Mouse (Mus musculus): ENCODE measurements around the gene Daam1. TPM values are rescaled to one million over a fixed set of nuclear protein-coding genes. Genes with fewer than 3 reads are reported as not detected.

Daam1 gene
- total RNA-seq (2021), result 10 to 100 TPM; 86.0 to 97.4 TPM

GRCm38 (mm10) chr12:71830607-71831257 lies at the start of gene Daam1:
Daam1 (plus strand) TSS chr12:71831078.
- intact Hi-C loops (cut with DNase I), result loop anchor here (5.0 to 10.0 kb wide), 2 partner anchors 147 to 214 kb away; no protein-coding TSS in a partner anchor
- DNase-seq (ENCODE audit: extremely low spot score in 1 of 2, low spot score in 2 of 2), result peak; percentile 94 to 98

DNA sequence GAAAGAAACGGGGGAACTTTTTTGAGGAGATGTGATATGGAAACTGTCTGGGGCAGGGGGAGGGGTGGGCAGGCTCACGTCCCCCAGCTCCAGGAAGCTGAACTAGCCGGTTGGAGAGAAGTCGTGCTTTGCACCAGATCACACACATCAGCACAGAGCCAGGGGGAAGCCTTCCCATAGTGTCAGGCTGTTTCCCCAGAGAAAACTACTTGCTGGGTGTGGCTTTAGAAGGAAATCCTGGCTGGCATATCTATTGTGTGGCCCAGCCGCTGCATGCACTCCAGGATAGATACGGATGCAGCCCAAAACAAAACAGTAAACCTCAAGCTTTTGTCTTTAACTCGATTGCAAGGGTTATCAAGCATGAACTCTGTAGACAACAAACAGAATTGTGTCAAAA lies 49.7 kb upstream of the Daam1 start:
- DNase-seq (ENCODE audit: extremely low spot score in 1 of 2, low spot score in 2 of 2), result peak in 1 of 2 experiments; percentile 26
- intact Hi-C loops (cut with DNase I), result no loop called here

- intact Hi-C loops (cut with DNase I), result no loop called here
- DNase-seq (ENCODE audit: extremely low spot score in 1 of 2, low spot score in 2 of 2), result no peak
Observed at GRCm38 (mm10) chr12:71783970-71784369, 46.9 kb upstream of the Daam1 start.

DNA sequence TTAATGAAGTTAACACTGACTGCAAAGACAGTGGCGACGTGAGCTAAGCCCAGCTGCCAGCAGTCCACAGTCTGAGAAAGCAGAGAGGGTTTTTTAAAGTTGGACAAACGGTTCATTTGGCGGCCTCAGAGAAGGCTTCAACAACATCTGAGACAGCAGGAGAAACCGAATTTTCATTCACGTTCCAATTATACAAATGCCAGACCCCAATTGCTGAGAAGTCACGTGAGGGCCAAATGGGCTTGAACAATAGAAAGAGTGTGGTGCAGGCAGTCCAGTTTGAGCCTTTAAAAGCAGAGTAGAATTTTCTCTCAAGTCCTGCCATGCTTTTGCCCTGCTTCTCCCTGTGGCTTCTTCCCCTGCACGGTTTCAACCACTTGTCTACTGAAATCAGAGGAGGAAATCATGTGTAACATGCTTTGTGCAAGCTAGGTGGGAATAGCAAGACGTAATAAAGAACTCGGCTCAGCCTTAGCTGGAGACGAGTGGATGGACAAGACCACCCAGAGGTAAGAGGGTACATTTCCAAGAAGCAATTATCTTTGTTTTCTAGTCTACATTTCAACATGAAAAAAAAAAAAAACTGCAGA lies 46.1 kb upstream of the Daam1 start:
- intact Hi-C loops (cut with DNase I), result no loop called here
- DNase-seq (ENCODE audit: extremely low spot score in 1 of 2, low spot score in 2 of 2), result no peak

DNA sequence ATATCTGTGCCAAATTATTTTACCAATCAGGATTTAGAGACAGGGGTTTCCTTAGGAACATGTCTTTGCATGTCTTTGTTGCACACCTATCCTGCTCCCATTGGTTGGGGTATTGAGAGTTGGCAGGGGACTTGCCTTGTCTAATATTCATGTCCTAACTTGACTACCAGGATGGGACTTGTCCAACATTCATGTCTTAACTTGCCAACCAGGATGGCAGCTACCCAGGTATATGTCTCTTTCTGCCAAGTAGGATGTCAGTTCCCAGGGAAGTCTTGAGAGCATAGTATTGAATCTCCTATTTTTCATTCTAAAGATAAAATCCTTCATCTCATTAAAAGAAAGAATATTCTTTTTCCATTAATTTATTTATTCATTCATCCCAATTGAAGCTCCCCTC lies 44.4 kb upstream of the Daam1 start:
- intact Hi-C loops (cut with DNase I), result no loop called here
- DNase-seq (ENCODE audit: extremely low spot score in 1 of 2, low spot score in 2 of 2), result no peak

- no peak for DNase-seq (ENCODE audit: extremely low spot score in 1 of 2, low spot score in 2 of 2)
- intact Hi-C loops (cut with DNase I), result no loop called here
Observed at GRCm38 (mm10) chr12:71788791-71789190, 42.1 kb upstream of the Daam1 start.

GRCm38 (mm10) chr12:71790581-71790980 lies 40.3 kb upstream of the Daam1 start:
- no peak for DNase-seq (ENCODE audit: extremely low spot score in 1 of 2, low spot score in 2 of 2)
- intact Hi-C loops (cut with DNase I), result no loop called here

DNA sequence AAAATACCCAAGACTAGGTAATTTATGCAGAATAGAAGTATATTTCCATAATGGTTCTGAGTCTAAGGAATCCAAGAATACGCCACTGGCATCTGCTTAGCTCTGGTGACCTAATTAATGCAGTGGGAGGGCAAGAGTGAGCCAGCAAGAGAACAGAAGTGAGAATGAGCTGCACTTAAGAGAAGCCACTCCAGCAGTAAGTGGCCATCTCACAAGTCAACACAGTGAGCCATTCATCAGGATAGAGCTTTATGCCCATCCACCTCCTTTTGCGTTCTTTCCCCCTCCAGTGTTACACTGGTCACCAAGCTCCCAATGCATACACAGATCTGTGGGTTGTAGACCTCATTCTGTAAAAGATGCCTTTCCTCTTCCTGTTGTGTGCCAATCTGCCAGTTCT lies 37.8 kb upstream of the Daam1 start:
- no peak for DNase-seq (ENCODE audit: extremely low spot score in 1 of 2, low spot score in 2 of 2)
- intact Hi-C loops (cut with DNase I), result no loop called here

GRCm38 (mm10) chr12:71795626-71796025 lies 35.3 kb upstream of the Daam1 start:
- intact Hi-C loops (cut with DNase I), result no loop called here
- DNase-seq (ENCODE audit: extremely low spot score in 1 of 2, low spot score in 2 of 2), result no peak

DNA sequence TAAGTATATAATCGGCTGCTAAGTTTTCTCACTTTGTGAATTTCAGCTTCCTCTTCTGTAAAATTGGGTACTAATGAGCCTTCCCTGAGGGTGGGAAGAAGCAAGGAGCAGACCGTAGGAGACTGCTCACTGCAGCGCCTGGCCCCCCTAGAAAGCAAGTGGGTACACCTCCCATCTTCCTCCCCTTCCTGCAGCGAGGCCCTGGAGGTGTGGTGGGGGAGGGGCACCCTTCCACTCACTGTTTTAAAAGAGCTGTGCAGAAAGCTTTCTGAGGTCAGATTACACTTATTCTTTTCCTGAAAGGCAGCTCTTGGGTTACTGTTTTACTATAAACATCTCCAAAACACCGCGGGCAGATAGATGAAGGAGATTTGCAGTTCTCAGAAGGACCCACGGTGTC lies 34.4 kb upstream of the Daam1 start:
- peak in 1 of 2 experiments; percentile 48 for DNase-seq (ENCODE audit: extremely low spot score in 1 of 2, low spot score in 2 of 2)

GRCm38 (mm10) chr12:71807306-71807705 lies 23.6 kb upstream of the Daam1 start:
- intact Hi-C loops (cut with DNase I), result no loop called here
- DNase-seq (ENCODE audit: extremely low spot score in 1 of 2, low spot score in 2 of 2), result peak in 1 of 2 experiments; percentile 45

More for the DNA sequence above, 34.4 kb upstream of the Daam1 start:
- intact Hi-C loops (cut with DNase I), result no loop called here

DNA sequence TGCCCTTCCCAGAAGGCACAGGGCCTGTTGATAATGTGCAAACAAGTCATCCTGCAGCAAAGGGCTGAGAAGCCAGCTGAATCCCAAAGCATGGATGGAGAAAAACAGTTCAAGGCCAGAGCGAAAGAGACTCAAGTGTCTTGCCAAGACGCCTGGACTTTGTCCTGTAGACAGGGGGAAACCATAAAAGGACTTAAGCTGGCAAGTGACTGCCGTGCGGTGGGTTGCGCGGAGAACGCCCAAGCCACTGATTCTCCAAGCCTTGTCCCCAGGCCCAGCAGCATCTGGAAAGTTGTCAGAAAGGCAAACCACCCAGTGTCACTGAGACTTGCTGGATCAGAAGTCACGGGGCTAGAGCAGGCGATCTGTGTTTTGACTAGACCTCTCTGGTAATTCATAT lies 22.2 kb upstream of the Daam1 start:
- DNase-seq (ENCODE audit: extremely low spot score in 1 of 2, low spot score in 2 of 2), result no peak
- intact Hi-C loops (cut with DNase I), result no loop called here

DNA sequence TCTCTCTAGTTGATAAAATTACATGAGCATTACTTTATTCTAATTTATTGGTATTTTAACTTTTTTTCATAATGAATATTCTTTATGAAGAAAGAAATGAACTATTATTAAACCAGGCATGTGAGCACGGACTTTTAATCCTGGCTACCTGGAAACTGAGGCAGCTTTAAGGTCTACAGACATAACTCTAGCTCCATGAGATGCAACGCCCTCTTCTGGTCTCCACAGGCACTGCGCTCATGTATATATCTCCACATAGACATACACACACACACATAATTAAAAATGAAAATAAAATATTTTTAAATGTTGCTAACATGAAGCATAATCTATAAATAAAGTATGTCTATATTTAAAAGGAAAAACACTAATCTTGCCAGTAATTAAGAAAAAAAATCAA lies 21.3 kb upstream of the Daam1 start:
- DNase-seq (ENCODE audit: extremely low spot score in 1 of 2, low spot score in 2 of 2), result no peak
- intact Hi-C loops (cut with DNase I), result no loop called here

GRCm38 (mm10) chr12:71812567-71812966 lies 18.3 kb upstream of the Daam1 start:
- intact Hi-C loops (cut with DNase I), result no loop called here

DNA sequence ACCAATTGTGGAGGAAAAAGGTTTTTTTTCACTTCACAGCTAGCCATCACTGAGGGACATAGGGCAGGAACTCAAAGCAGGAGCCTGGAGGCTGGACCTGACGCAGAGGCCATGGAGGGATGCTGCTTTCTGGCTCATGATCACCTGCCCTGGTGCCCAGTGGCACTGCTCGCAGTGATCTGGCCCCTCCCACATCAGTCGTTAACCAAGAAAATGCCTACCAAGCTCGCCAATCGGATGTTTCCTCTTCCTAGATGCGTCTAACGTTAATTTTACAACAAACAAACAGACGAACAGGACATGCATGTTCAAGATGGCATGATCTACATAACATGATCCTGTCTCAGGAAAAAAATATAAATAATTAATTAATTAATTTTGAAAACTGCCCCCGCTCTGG lies 17.6 kb upstream of the Daam1 start:
- intact Hi-C loops (cut with DNase I), result no loop called here
- no peak for DNase-seq (ENCODE audit: extremely low spot score in 1 of 2, low spot score in 2 of 2)

More at GRCm38 (mm10) chr12:71812567-71812966, 18.3 kb upstream of the Daam1 start:
- DNase-seq (ENCODE audit: extremely low spot score in 1 of 2, low spot score in 2 of 2), result no peak

DNA sequence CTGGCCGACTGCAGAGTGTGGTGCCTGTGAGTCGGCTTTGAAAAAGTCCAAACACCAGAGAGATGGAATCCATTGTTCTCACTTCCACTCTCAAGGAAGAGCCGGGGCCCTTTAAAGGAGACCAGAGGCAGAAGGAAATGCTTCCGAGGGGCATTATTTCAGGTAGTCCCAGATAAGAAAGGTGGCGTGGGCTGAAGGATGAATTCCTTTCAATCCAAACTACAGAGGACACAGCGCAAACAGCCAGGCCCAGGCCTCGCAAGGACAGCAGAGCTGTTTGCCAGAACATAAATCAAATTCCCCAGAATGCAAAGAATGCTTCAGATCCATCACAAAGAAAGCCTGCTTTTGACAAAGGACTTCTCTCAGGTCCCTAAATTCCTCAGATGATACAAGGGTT lies 17.1 kb upstream of the Daam1 start:
- intact Hi-C loops (cut with DNase I), result no loop called here
- no peak for DNase-seq (ENCODE audit: extremely low spot score in 1 of 2, low spot score in 2 of 2)

- intact Hi-C loops (cut with DNase I), result no loop called here
Observed at GRCm38 (mm10) chr12:71820094-71820493, 10.8 kb upstream of the Daam1 start.

GRCm38 (mm10) chr12:71821272-71821671 lies 9.6 kb upstream of the Daam1 start:
- intact Hi-C loops (cut with DNase I), result no loop called here
- no peak for DNase-seq (ENCODE audit: extremely low spot score in 1 of 2, low spot score in 2 of 2)

More at GRCm38 (mm10) chr12:71820094-71820493, 10.8 kb upstream of the Daam1 start:
- no peak for DNase-seq (ENCODE audit: extremely low spot score in 1 of 2, low spot score in 2 of 2)

GRCm38 (mm10) chr12:71821743-71822142 lies 9.1 kb upstream of the Daam1 start:
- intact Hi-C loops (cut with DNase I), result no loop called here
- peak in 1 of 2 experiments; percentile 28 for DNase-seq (ENCODE audit: extremely low spot score in 1 of 2, low spot score in 2 of 2)

GRCm38 (mm10) chr12:71824927-71825326 lies 6.0 kb upstream of the Daam1 start:
- intact Hi-C loops (cut with DNase I), result no loop called here
- DNase-seq (ENCODE audit: extremely low spot score in 1 of 2, low spot score in 2 of 2), result no peak

Data from left cerebral cortex, postnatal 10 days (tissue).